Mouse (Mus musculus) embryonic facial prominence, embryonic 15.5 days (tissue): Measurements from ENCODE around the gene Gxylt2. TPM values are rescaled to one million over a fixed set of nuclear protein-coding genes. Genes with fewer than 3 reads are reported as not detected.

Experiments used
- ATAC-seq: fragments of 200-750 bp; cut with Nextera tagmentation; 2 replicates; pipeline ENCODE4 v1.8.0; 2017; ENCODE audit warnings: low read depth, moderate TSS enrichment; ENCODE audit not compliant: insufficient number of reproducible peaks, low FRiP score, low TSS enrichment
- H3K27ac ChIP-seq: fragments of 300-500 bp; sonication (generic); replicated peaks from 2 replicates; pipeline ENCODE4 v1.5.1; 2015; ENCODE audit warnings: mild to moderate bottlenecking, inconsistent platforms
- H3K27me3 ChIP-seq: fragments of 300-500 bp; sonication (generic); 2 replicates; pipeline ENCODE4 v1.6.1; 2015; ENCODE audit warnings: inconsistent platforms
- H3K36me3 ChIP-seq: fragments of 300-500 bp; sonication (generic); 2 replicates; pipeline ENCODE4 v1.6.1; 2015; ENCODE audit warnings: mild to moderate bottlenecking, inconsistent platforms
- H3K4me1 ChIP-seq: fragments of 300-500 bp; sonication (generic); 2 replicates; pipeline ENCODE4 v1.6.1; 2015; ENCODE audit warnings: inconsistent platforms
- H3K4me2 ChIP-seq: fragments of 300-500 bp; sonication (generic); replicated peaks from 2 replicates; pipeline ENCODE4 v1.6.1; 2015; ENCODE audit warnings: mild to moderate bottlenecking, inconsistent platforms
- H3K4me3 ChIP-seq: fragments of 300-500 bp; sonication (generic); replicated peaks from 2 replicates; pipeline ENCODE4 v1.5.1; 2015; ENCODE audit warnings: mild to moderate bottlenecking, inconsistent platforms
- H3K9ac ChIP-seq: fragments of 300-500 bp; sonication (generic); 2 replicates; pipeline ENCODE4 v1.6.1; 2015; ENCODE audit warnings: inconsistent platforms
- H3K9me3 ChIP-seq: fragments of 300-500 bp; sonication (generic); replicated peaks from 2 replicates; pipeline ENCODE4 v1.6.1; 2016; ENCODE audit warnings: inconsistent platforms
- WGBS: fragments of 180-500 bp; shearing (Covaris S2); methylation state at CpG from one replicate; pipeline ENCODE4 v1.1.7; 2015; 5-methylcytosine and 5-hydroxymethylcytosine counted together
- polyA plus RNA-seq: library from polyadenylated mRNA; unstranded; fragments of >200 nt; fragmentation: Nextera tagmentation; extraction: Ambion mirVana; gene quantifications from 2 replicates; pipeline ENCODE4 v1.2.1, GENCODE M21; 2015

Gxylt2 gene
- polyA plus RNA-seq, 1 experiment from 2014 or later = 33.4 TPM

DNA sequence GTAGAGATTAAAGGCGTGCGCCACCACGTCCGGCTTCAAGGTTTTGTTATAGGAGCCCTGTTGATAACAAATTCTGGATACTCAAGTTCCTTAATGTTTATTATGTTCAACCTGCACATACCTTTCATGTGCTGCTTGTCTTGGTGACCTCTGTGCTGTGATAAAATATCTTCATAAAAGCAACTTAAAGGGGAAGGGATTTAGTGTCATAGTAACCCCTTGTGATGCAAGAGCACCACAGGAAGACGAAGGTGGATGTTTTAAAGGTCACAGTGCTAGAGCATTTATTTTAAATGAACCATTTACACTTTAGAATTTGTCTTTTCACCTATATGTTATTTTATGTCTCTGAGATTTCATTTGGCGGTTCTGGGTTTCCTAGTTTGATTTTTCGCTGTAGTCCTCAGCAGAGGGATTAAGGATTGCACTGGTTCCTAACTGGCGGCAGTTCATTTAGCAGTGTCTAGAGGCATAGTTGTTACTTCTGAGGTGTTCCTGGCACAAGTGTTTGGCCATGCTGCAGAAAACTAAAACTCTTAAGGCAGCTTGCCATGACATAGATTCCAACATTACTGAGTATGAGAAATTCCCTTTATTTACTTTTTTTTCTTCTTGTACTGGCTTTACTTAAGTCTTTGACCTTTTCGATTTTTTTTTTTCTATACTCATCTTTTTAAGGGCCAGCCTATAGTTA, 144.3 kb downstream of the Gxylt2 start:
- H3K4me3 ChIP-seq = no peak overlapping the region
- WGBS = 80% methylated on average over 9 of the region's 9 CpGs

GRCm38 (mm10) chr6:100850671-100851081, 146.1 kb downstream of the Gxylt2 start:
- peaks cover 28% of the 10 kb centered on the region for H3K36me3 ChIP-seq
- H3K4me3 ChIP-seq = no peak overlapping the region
- WGBS = 74% methylated on average over 9 of the region's 9 CpGs
- no peaks in the 10 kb centered on the region for H3K9me3 ChIP-seq
- H3K4me2 ChIP-seq = no peak overlapping the region
- H3K4me1 ChIP-seq = no peaks in the 10 kb centered on the region
- no peak overlapping the region for H3K9ac ChIP-seq
- no peaks in the 10 kb centered on the region for H3K27me3 ChIP-seq
- no peak overlapping the region for H3K27ac ChIP-seq
- ATAC-seq = no peak

More for the DNA sequence above, 144.3 kb downstream of the Gxylt2 start:
- H3K9me3 ChIP-seq = no peaks in the 10 kb centered on the region
- no peak overlapping the region for H3K9ac ChIP-seq
- no peak overlapping the region for H3K27ac ChIP-seq
- peaks cover 27% of the 10 kb centered on the region for H3K36me3 ChIP-seq
- no peak for ATAC-seq
- H3K4me2 ChIP-seq = no peak overlapping the region
- H3K4me1 ChIP-seq = no peaks in the 10 kb centered on the region
- H3K27me3 ChIP-seq = no peaks in the 10 kb centered on the region

GRCm38 (mm10) chr6:100851083-100851482, 146.5 kb downstream of the Gxylt2 start:
- no peaks in the 10 kb centered on the region for H3K27me3 ChIP-seq
- no peaks in the 10 kb centered on the region for H3K4me1 ChIP-seq
- H3K4me2 ChIP-seq = no peak overlapping the region
- H3K4me3 ChIP-seq = no peak overlapping the region
- peaks cover 26% of the 10 kb centered on the region for H3K36me3 ChIP-seq
- no peak for ATAC-seq
- no peak overlapping the region for H3K27ac ChIP-seq
- 80% methylated on average over 5 of the region's 5 CpGs for WGBS
- no peak overlapping the region for H3K9ac ChIP-seq
- H3K9me3 ChIP-seq = no peaks in the 10 kb centered on the region

Other genes starting within 250 kb of the Gxylt2 start
- 15.1 TPM in 2 replicates for gene Shq1, start 33.6 kb upstream of the Gxylt2 start, polyA plus RNA-seq
- gene Ppp4r2, start 128.9 kb downstream of the Gxylt2 start, polyA plus RNA-seq = 18.7 and 22.6 TPM in 2 replicates